Mouse (Mus musculus) left cerebral cortex, adult 18-20 months (tissue): ENCODE results near the gene Pum2. TPM values are rescaled to one million over a fixed set of nuclear protein-coding genes. Genes with fewer than 3 reads are reported as not detected.

Experiments used
- DNase-seq, 2 experiments: peaks; one replicate each; pipeline ENCODE4 v3.0.0; 2021 to 2022; ENCODE audit warnings: low spot score in 2 of 2, mixed read lengths in 1 of 2
- total RNA-seq, 2 experiments: library from RNA; stranded (reverse); gene quantifications; 2 replicates each; pipeline ENCODE4 v1.2.3; 2021

Pum2 gene
- total RNA-seq, 2 experiments from 2014 or later, result 190 to 219 TPM

GRCm38 (mm10) chr12:8786984-8787730, 113.2 kb downstream of the Pum2 start:
- DNase-seq, result no peak

- DNase-seq, result no peak
These were observed 114.5 kb downstream of the Pum2 start for GRCm38 (mm10) chr12:8788469-8788868.

GRCm38 (mm10) chr12:8790615-8791014, 116.7 kb downstream of the Pum2 start:
- no peak for DNase-seq

- DNase-seq, result no peak
These were observed 119.6 kb downstream of the Pum2 start for GRCm38 (mm10) chr12:8793410-8794051.

- no peak for DNase-seq
These were observed 124.0 kb downstream of the Pum2 start for GRCm38 (mm10) chr12:8797936-8798335.

- DNase-seq, result no peak
These were observed 124.6 kb downstream of the Pum2 start for GRCm38 (mm10) chr12:8798486-8799020.

Other genes starting within 250 kb of the Pum2 start
- gene Rhob, start 174.1 kb upstream of the Pum2 start, total RNA-seq, result 100 to 1,000 TPM; 250 TPM
- gene Slc7a15, start 75.1 kb upstream of the Pum2 start, total RNA-seq, result not detected
- gene Sdc1, start 97.2 kb downstream of the Pum2 start, total RNA-seq, result 1 to 10 TPM; 1.2 to 1.6 TPM
- 100 to 1,000 TPM; 184 to 192 TPM for gene Laptm4a, start 247.5 kb downstream of the Pum2 start, total RNA-seq